Mouse (Mus musculus) olfactory bulb, adult 2 months (tissue): ENCODE measurements around the gene Tmc7.

Experiments
- CTCF ChIP-seq: fragments of 200-500 bp; IDR thresholded peaks from 2 replicates; pipeline ENCODE4 v1.5.1; 2012; ENCODE audit warnings: low read depth, mild to moderate bottlenecking, low read length, moderate library complexity; ENCODE audit not compliant: insufficient read depth
- POLR2A ChIP-seq: fragments of 200-500 bp; IDR thresholded peaks from 2 replicates; pipeline ENCODE4 v1.6.1; 2012; ENCODE audit warnings: mild to moderate bottlenecking, low read depth, low read length, moderate library complexity; ENCODE audit not compliant: insufficient read depth

- no peak for TF ChIP-seq POLR2A
- TF ChIP-seq CTCF, result no peak
Observed at GRCm38 (mm10) chr7:118611185-118611749, 26.7 kb upstream of the Tmc7 start.
